Mouse (Mus musculus) activated CD4-positive, CD25-positive, alpha-beta regulatory T cell, adult 4 months (primary cell): Measurements from ENCODE around the gene Lca5. TPM values are rescaled to one million over a fixed set of nuclear protein-coding genes. Genes with fewer than 3 reads are reported as not detected.

ENCODE experiments used
- ATAC-seq: one replicate; pipeline ENCODE4 v1.8.0; 2017
- polyA plus RNA-seq, 2 experiments: library from polyadenylated mRNA; unstranded; fragments of 100-300 nt; shearing (Covaris generic); gene quantifications; one replicate each; pipeline ENCODE4 v1.2.1; 2017

The Lca5 gene
- polyA plus RNA-seq, 2 experiments from 2014 or later, result 10.0 to 18.5 TPM

DNA sequence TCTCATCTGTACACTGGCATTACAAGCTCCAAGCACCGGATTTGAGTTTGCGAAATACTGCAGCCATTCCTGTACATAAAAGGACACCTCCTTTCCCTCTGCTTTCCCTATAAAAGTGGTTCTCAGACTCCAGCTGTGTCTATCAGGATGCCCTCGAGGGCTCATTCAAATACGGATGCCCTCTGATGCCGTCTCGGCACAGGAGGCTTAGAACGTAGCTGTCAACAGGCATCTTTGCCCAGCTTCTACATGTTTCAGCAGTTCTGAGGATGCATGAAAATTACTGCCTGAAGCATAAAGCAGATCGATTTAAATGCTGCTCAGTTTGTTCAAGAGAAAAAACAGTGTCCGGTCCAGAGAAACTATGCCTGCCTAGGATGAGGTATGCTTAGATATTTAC, 51.4 kb downstream of the Lca5 start:
- no peak for ATAC-seq

- ATAC-seq, result no peak
Measured at GRCm38 (mm10) chr9:83386264-83386855, 54.6 kb downstream of the Lca5 start.

GRCm38 (mm10) chr9:83385301-83385700, 55.6 kb downstream of the Lca5 start:
- no peak for ATAC-seq

- no peak for ATAC-seq
Measured at GRCm38 (mm10) chr9:83383235-83383634, 57.7 kb downstream of the Lca5 start.

- ATAC-seq, result peak; percentile 46
Measured at GRCm38 (mm10) chr9:83382775-83383174, 58.2 kb downstream of the Lca5 start.

- ATAC-seq, result no peak
Measured at GRCm38 (mm10) chr9:83381317-83381716, 59.6 kb downstream of the Lca5 start.

GRCm38 (mm10) chr9:83379661-83380060, 61.3 kb downstream of the Lca5 start:
- no peak for ATAC-seq

- no peak for ATAC-seq
Measured at GRCm38 (mm10) chr9:83377132-83377531, 63.8 kb downstream of the Lca5 start.

GRCm38 (mm10) chr9:83375522-83376176, 65.3 kb downstream of the Lca5 start:
- ATAC-seq, result no peak

DNA sequence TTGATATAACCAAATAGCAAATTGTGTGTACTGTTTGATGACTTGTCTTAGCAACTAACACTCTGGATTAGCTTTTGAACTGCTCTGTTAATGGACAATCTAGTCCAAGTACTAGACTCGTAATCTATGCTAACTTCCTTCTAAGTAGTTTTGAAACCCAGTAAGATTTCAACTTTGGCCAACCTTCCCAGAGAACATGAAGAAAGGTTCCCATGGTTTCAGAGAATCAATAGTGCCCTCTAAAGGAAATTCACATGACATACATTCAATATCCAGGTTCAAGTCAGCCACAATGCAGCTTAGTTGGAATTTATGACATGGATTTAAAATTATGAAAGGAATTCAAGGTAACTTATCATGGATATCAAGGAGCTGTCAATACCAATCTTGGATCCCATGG, 70.0 kb downstream of the Lca5 start:
- ATAC-seq, result no peak

DNA sequence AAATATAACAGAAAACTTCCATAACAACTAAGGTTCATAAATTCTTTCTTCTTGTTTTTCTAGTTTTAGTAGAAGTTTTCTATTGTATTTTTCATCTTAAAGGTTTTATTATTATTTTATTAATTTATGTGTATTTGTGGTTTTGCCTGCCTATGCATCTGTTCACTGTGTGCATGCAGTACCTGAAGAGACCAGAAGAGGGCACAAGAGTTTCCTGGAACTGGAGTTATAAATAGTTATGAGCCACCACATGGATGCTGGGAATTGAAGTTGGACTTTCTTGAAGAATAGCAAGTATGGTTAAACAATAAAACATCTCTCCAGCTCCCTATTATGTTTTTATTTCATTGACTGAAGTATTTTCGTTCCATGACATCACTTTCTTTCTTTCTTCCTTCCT, 72.7 kb downstream of the Lca5 start:
- ATAC-seq, result peak; percentile 54

GRCm38 (mm10) chr9:83355802-83356201, 85.1 kb downstream of the Lca5 start:
- no peak for ATAC-seq

DNA sequence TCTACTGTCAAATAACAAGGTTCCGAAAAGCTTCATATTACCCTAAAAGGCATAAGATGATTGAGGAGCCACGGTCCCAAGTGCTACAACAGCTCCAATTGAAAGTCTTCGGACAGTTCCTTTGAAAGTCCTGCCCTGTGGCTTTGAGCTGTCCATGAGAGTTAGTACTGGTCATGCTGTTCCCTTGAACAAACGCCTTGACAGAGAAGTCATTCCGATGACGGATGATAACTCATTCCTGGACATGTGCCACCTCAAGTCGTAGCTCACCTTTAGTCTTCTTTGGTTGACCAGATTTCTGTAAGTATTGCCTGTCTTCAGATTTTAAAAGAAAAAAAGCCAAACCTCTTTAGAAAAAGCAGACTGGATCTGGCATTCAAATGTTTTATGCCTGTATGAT, 87.6 kb downstream of the Lca5 start:
- ATAC-seq, result no peak

DNA sequence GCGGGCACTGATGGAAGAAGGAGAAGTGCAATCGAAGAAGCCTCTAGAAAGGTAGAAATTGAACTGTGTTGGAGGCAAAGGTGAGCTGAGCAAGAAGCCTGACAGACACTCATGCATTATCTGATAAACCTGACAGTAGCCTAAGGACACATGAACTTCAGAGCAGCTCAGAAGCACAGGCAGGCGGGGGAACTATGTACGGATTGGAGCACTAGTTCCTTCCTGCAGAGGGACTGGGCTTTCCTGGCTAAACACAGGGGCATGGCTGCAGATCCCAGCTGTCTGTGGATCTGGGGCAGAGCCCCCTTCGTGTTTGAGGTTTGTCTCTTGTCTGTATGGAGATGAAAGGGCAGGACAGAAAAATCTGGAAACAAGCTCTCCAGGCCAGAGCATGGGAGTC, 89.8 kb downstream of the Lca5 start:
- no peak for ATAC-seq

GRCm38 (mm10) chr9:83350613-83351012, 90.3 kb downstream of the Lca5 start:
- ATAC-seq, result no peak

DNA sequence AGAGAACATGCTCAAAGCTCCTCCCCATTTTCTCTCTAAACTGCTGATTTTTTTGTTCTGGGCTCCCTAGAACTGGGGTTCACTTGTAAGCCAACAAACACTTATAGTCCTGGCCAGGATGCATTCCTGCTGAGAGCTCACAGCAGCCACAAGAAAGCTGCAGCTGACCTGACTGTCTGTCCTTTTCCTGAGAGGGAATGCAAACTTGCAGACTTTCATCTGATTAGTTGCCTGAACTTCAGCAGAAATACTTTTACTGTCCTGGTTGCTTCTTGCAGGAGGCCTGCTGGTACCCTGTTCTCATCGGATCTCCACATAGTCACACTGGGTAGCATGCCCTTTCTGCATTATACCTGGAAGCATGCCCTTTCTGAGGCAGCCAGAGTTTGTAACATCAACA, 91.0 kb downstream of the Lca5 start:
- no peak for ATAC-seq

GRCm38 (mm10) chr9:83349504-83349903, 91.4 kb downstream of the Lca5 start:
- no peak for ATAC-seq

DNA sequence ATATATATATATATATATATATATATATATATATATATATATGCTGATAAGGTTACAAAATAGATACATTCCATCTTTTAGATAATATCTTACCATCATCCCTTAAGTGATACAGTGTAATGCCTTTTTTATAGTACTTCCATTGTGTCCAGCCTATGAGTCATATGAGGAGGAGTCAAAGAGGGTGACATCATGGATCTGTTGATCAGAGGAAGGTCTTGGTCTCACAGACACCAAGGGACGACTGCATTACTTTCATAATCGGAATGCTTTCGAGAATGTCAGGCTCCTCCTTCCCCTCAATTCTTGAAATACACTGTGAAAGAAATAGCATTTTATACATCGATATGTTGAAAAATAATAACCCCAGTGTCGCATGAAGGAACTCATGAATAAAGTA, 93.4 kb downstream of the Lca5 start:
- ATAC-seq, result no peak

- ATAC-seq, result peak; percentile 59
Measured at GRCm38 (mm10) chr9:83342491-83343370, 98.2 kb downstream of the Lca5 start.
